Mouse (Mus musculus) testis, adult 2 months (tissue): ENCODE results near the gene Utp11. TPM values are rescaled to one million over a fixed set of nuclear protein-coding genes. Genes with fewer than 3 reads are reported as not detected.

ENCODE experiments used
- H3K27ac ChIP-seq: fragments of 200-500 bp; 2 replicates; pipeline ENCODE4 v1.5.1; 2012; ENCODE audit warnings: low read depth, low read length; ENCODE audit not compliant: control insufficient read depth, insufficient read depth
- H3K27me3 ChIP-seq: fragments of 200-500 bp; 2 replicates; pipeline ENCODE4 v1.6.1; 2012; ENCODE audit warnings: mild to moderate bottlenecking, low read length, moderate library complexity; ENCODE audit not compliant: control insufficient read depth, insufficient read depth
- H3K36me3 ChIP-seq: fragments of 200-500 bp; 2 replicates; pipeline ENCODE4 v1.6.1; 2012; ENCODE audit warnings: mild to moderate bottlenecking, low read length; ENCODE audit not compliant: control insufficient read depth, insufficient read depth
- H3K4me1 ChIP-seq: fragments of 200-500 bp; 2 replicates; pipeline ENCODE4 v1.6.1; 2012; ENCODE audit warnings: low read length; ENCODE audit not compliant: control insufficient read depth, insufficient read depth
- H3K4me3 ChIP-seq: fragments of 200-500 bp; 2 replicates; pipeline ENCODE4 v1.5.1; 2012; ENCODE audit warnings: low read depth, mild to moderate bottlenecking, low read length, moderate library complexity, mixed read lengths; ENCODE audit not compliant: control insufficient read depth
- CTCF ChIP-seq: fragments of 200-500 bp; IDR thresholded peaks from 2 replicates; pipeline ENCODE4 v1.5.1; 2012; ENCODE audit warnings: low read depth, mild to moderate bottlenecking, inconsistent platforms, low read length, moderate library complexity; ENCODE audit not compliant: control insufficient read depth, insufficient read depth, insufficient replicate concordance
- POLR2A ChIP-seq: fragments of 200-500 bp; IDR thresholded peaks from 2 replicates; pipeline ENCODE4 v1.6.1; 2012; ENCODE audit warnings: low read depth, mild to moderate bottlenecking, inconsistent platforms, low read length, moderate library complexity; ENCODE audit not compliant: control insufficient read depth
- polyA plus RNA-seq: library from polyadenylated mRNA; depleted of rRNA; stranded (reverse); fragments of >200 nt; gene quantifications from 2 replicates; pipeline ENCODE4 v1.2.3, GENCODE M21; 2012

The Utp11 gene
- polyA plus RNA-seq, 1 experiment: 4.8 TPM

GRCm38 (mm10) chr4:124703406-124703805, 10.0 kb upstream of the Utp11 start:
- Histone ChIP-seq H3K4me1 (peaks cover 17% of the 10 kb centered on the region), H3K4me3 (no peak overlapping the region)
- TF ChIP-seq POLR2A: no peak
- no peak for TF ChIP-seq CTCF

GRCm38 (mm10) chr4:124701916-124702315, 8.5 kb upstream of the Utp11 start:
- TF ChIP-seq POLR2A (no peak), CTCF (no peak)
- Histone ChIP-seq H3K27me3 (no peaks in the 10 kb centered on the region), H3K4me1 (peaks cover 17% of the 10 kb centered on the region), H3K36me3 (no peaks in the 10 kb centered on the region), H3K4me3 (no peak overlapping the region), H3K27ac (no peak overlapping the region)

More at GRCm38 (mm10) chr4:124703406-124703805, 10.0 kb upstream of the Utp11 start:
- Histone ChIP-seq H3K27me3 (no peaks in the 10 kb centered on the region), H3K36me3 (no peaks in the 10 kb centered on the region), H3K27ac (no peak overlapping the region)

GRCm38 (mm10) chr4:124701052-124701845, 7.8 kb upstream of the Utp11 start:
- peaks cover 19% of the 10 kb centered on the region for H3K4me1 ChIP-seq
- no peaks in the 10 kb centered on the region for H3K27me3 ChIP-seq
- H3K36me3 ChIP-seq: no peaks in the 10 kb centered on the region
- TF ChIP-seq CTCF (no peak), POLR2A (no peak)
- peak overlapping the region; percentile 26; the same call in 1 of the 2 replicates for H3K27ac ChIP-seq
- H3K4me3 ChIP-seq: peak overlapping the region; percentile 76

- peak within 1 kb of the TSS; percentile 73 for H3K27ac ChIP-seq
- no peaks in the 10 kb centered on the region for H3K36me3 ChIP-seq
- H3K4me3 ChIP-seq: peak within 1 kb of the TSS; percentile 76
- TF ChIP-seq CTCF (no peak), POLR2A (0 out of 2 replicates have a peak, but pooled peaks have one; percentile 27)
- no peaks in the 10 kb centered on the region for H3K27me3 ChIP-seq
- H3K4me1 ChIP-seq: peaks cover 20% of the 10 kb centered on the region
Observed at GRCm38 (mm10) chr4:124700248-124700971, 7.0 kb upstream of the Utp11 start, which contains the start of gene Fhl3. Fhl3 (plus strand) TSS chr4:124700701.

- TF ChIP-seq POLR2A: no peak
- TF ChIP-seq CTCF: no peak
- Histone ChIP-seq H3K36me3 (no peaks in the 10 kb centered on the region), H3K4me1 (peaks cover 20% of the 10 kb centered on the region), H3K27me3 (no peaks in the 10 kb centered on the region), H3K4me3 (peak overlapping the region; percentile 69), H3K27ac (peak overlapping the region; percentile 73)
Observed at GRCm38 (mm10) chr4:124699791-124700190, 6.4 kb upstream of the Utp11 start.

GRCm38 (mm10) chr4:124695786-124696516, 2.6 kb upstream of the Utp11 start:
- H3K4me3 ChIP-seq: no peak overlapping the region
- H3K27ac ChIP-seq: no peak overlapping the region

More at GRCm38 (mm10) chr4:124695786-124696516, 2.6 kb upstream of the Utp11 start:
- TF ChIP-seq CTCF (no peak), POLR2A (no peak)
- H3K4me1 ChIP-seq: peaks cover 12% of the 10 kb centered on the region
- H3K27me3 ChIP-seq: no peaks in the 10 kb centered on the region
- no peaks in the 10 kb centered on the region for H3K36me3 ChIP-seq
